ENCODE assay signal across 22 mouse cellular contexts in genomic region chr9:60563809-60564208, GRCm38 (mm10).
"Had no signal": no experiment of that assay in that cellular context is flagged by ENCODE, and none has a peak within 500 bp of the region (broad histone marks: within the 10 kb centered on the region; RNA-seq: fewer than 3 reads in every experiment).

No protein-coding gene starts in this region.

- H3K9me3 ChIP-seq: hindbrain, embryonic 10.5 days; hindbrain, embryonic 12.5 days; hindbrain, embryonic 15.5 days; limb, embryonic 13.5 days; limb, embryonic 15.5 days; liver, embryonic 12.5 days had no signal

- H3K36me3 ChIP-seq: hindbrain, embryonic 10.5 days; hindbrain, embryonic 12.5 days; hindbrain, embryonic 15.5 days; limb, embryonic 13.5 days; limb, embryonic 15.5 days; liver, embryonic 12.5 days had no signal

- H3K4me1 ChIP-seq: liver, embryonic 12.5 days had no signal

- H3K27ac ChIP-seq: heart, adult 2 months; hindbrain, embryonic 10.5 days; hindbrain, embryonic 12.5 days; hindbrain, embryonic 15.5 days; hindbrain, postnatal 0 days; limb, embryonic 13.5 days; limb, embryonic 15.5 days; liver, embryonic 12.5 days; liver, embryonic 14.5 days had no signal

- H3K27me3 ChIP-seq: hindbrain, embryonic 12.5 days; hindbrain, embryonic 15.5 days; limb, embryonic 13.5 days; limb, embryonic 15.5 days had no signal

- DNase-seq: forebrain, postnatal 0 days; gastrocnemius, postnatal 14 days; gastrocnemius, postnatal 36 days; heart, adult 2 months; heart, postnatal 10 days; heart, postnatal 4 days; kidney, adult 2 months; kidney, postnatal 10 days; kidney, postnatal 36 days; layer of hippocampus, adult 9-11 months; layer of hippocampus, postnatal 36 days; left cerebral cortex, postnatal 4 days had no signal

- H3K4me3 ChIP-seq: heart, adult 2 months; hindbrain, embryonic 10.5 days; hindbrain, embryonic 12.5 days; hindbrain, embryonic 15.5 days; limb, embryonic 13.5 days; limb, embryonic 15.5 days; liver, embryonic 12.5 days had no signal

- ATAC-seq: forebrain, postnatal 0 days; hindbrain, postnatal 0 days; intestine, embryonic 16.5 days; liver, embryonic 12.5 days had no signal

- H3K9ac ChIP-seq: forebrain, postnatal 0 days; hindbrain, embryonic 12.5 days; hindbrain, embryonic 15.5 days; limb, embryonic 13.5 days; limb, embryonic 15.5 days; liver, embryonic 12.5 days; liver, embryonic 14.5 days had no signal

- H3K4me2 ChIP-seq: heart, embryonic 11.5 days; hindbrain, embryonic 12.5 days; hindbrain, embryonic 15.5 days; liver, embryonic 12.5 days had no signal
